Mouse (Mus musculus): Measurements from ENCODE around the gene Hist1h3d. TPM values are rescaled to one million over a fixed set of nuclear protein-coding genes. Genes with fewer than 3 reads are reported as not detected.

Gene Hist1h3d
- 161 and 207 TPM in 2 replicates for polyA plus RNA-seq (2012; rRNA removed)

GRCm38 (mm10) chr13:23575271-23575851 is at the start of gene Hist1h3d:
Hist1h3d (plus strand) TSS chr13:23575763.
- under 1% methylated on average over 18 of the region's 18 CpGs for WGBS
- peaks cover 3% of the 10 kb centered on the region for H3K4me1 ChIP-seq (replicated peaks; ENCODE audit: control insufficient read depth, insufficient read depth, low read length)
- TF ChIP-seq CTCF (IDR thresholded peaks at IDR 0.05; ENCODE audit: borderline replicate concordance, control insufficient read depth, extremely low read depth, insufficient read depth, low read length, poor library complexity) (no peak), POLR2A (IDR thresholded peaks at IDR 0.05; ENCODE audit: control insufficient read depth, extremely low read depth, insufficient read depth, low read length, poor library complexity) (no peak)

GRCm38 (mm10) chr13:23525901-23526300 is 49.7 kb upstream of the Hist1h3d start:
- Histone ChIP-seq H3K27me3 (ENCODE audit: control insufficient read depth, insufficient read depth, low read length) (no peaks in the 10 kb centered on the region), H3K4me3 (ENCODE audit: control insufficient read depth, insufficient read depth, low read length) (no peak overlapping the region), H3K36me3 (ENCODE audit: control insufficient read depth, insufficient read depth, low read length) (no peaks in the 10 kb centered on the region), H3K27ac (ENCODE audit: control insufficient read depth, insufficient read depth, low read length) (no peak overlapping the region), H3K4me1 (replicated peaks; ENCODE audit: control insufficient read depth, insufficient read depth, low read length) (peaks cover 2% of the 10 kb centered on the region)
- no peak for TF ChIP-seq CTCF (IDR thresholded peaks at IDR 0.05; ENCODE audit: borderline replicate concordance, control insufficient read depth, extremely low read depth, insufficient read depth, low read length, poor library complexity)
- 14% methylated on average over 10 of the region's 10 CpGs for WGBS
- DNase-seq = no peak

More at GRCm38 (mm10) chr13:23575271-23575851, at the start of gene Hist1h3d:
- Histone ChIP-seq H3K27me3 (ENCODE audit: control insufficient read depth, insufficient read depth, low read length) (no peaks in the 10 kb centered on the region), H3K27ac (ENCODE audit: control insufficient read depth, insufficient read depth, low read length) (peak within 1 kb of the TSS; percentile 94), H3K4me3 (ENCODE audit: control insufficient read depth, insufficient read depth, low read length) (peak within 1 kb of the TSS; percentile 47), H3K36me3 (ENCODE audit: control insufficient read depth, insufficient read depth, low read length) (no peaks in the 10 kb centered on the region)
- no peak for DNase-seq

- Histone ChIP-seq H3K36me3 (ENCODE audit: control insufficient read depth, insufficient read depth, low read length) (no peaks in the 10 kb centered on the region), H3K27ac (ENCODE audit: control insufficient read depth, insufficient read depth, low read length) (no peak overlapping the region), H3K4me3 (ENCODE audit: control insufficient read depth, insufficient read depth, low read length) (no peak overlapping the region), H3K4me1 (replicated peaks; ENCODE audit: control insufficient read depth, insufficient read depth, low read length) (peaks cover 2% of the 10 kb centered on the region), H3K27me3 (ENCODE audit: control insufficient read depth, insufficient read depth, low read length) (no peaks in the 10 kb centered on the region)
- TF ChIP-seq CTCF (IDR thresholded peaks at IDR 0.05; ENCODE audit: borderline replicate concordance, control insufficient read depth, extremely low read depth, insufficient read depth, low read length, poor library complexity) (no peak), POLR2A (IDR thresholded peaks at IDR 0.05; ENCODE audit: control insufficient read depth, extremely low read depth, insufficient read depth, low read length, poor library complexity) (no peak)
- 1% methylated on average over 17 of the region's 17 CpGs for WGBS
- DNase-seq = peak; percentile 86
Measured at GRCm38 (mm10) chr13:23526312-23526711, 49.3 kb upstream of the Hist1h3d start.

- 97% methylated on average over 5 of the region's 5 CpGs for WGBS
- Histone ChIP-seq H3K4me3 (ENCODE audit: control insufficient read depth, insufficient read depth, low read length) (no peak overlapping the region), H3K4me1 (replicated peaks; ENCODE audit: control insufficient read depth, insufficient read depth, low read length) (peaks cover 6% of the 10 kb centered on the region), H3K27me3 (ENCODE audit: control insufficient read depth, insufficient read depth, low read length) (no peaks in the 10 kb centered on the region), H3K36me3 (ENCODE audit: control insufficient read depth, insufficient read depth, low read length) (no peaks in the 10 kb centered on the region), H3K27ac (ENCODE audit: control insufficient read depth, insufficient read depth, low read length) (no peak overlapping the region)
- TF ChIP-seq POLR2A (IDR thresholded peaks at IDR 0.05; ENCODE audit: control insufficient read depth, extremely low read depth, insufficient read depth, low read length, poor library complexity) = no peak
- TF ChIP-seq CTCF (IDR thresholded peaks at IDR 0.05; ENCODE audit: borderline replicate concordance, control insufficient read depth, extremely low read depth, insufficient read depth, low read length, poor library complexity) = no peak
- no peak for DNase-seq
Measured at GRCm38 (mm10) chr13:23529005-23529404, 46.6 kb upstream of the Hist1h3d start.

- TF ChIP-seq POLR2A (IDR thresholded peaks at IDR 0.05; ENCODE audit: control insufficient read depth, extremely low read depth, insufficient read depth, low read length, poor library complexity) (no peak), CTCF (IDR thresholded peaks at IDR 0.05; ENCODE audit: borderline replicate concordance, control insufficient read depth, extremely low read depth, insufficient read depth, low read length, poor library complexity) (no peak)
- no peak overlapping the region; the same call in 1 of the 2 replicates for H3K27ac ChIP-seq (ENCODE audit: control insufficient read depth, insufficient read depth, low read length)
- DNase-seq = no peak
- no peaks in the 10 kb centered on the region for H3K27me3 ChIP-seq (ENCODE audit: control insufficient read depth, insufficient read depth, low read length)
- H3K4me3 ChIP-seq (ENCODE audit: control insufficient read depth, insufficient read depth, low read length) = no peak overlapping the region
- WGBS = 30% methylated on average over 2 of the region's 2 CpGs
- peaks cover 6% of the 10 kb centered on the region for H3K4me1 ChIP-seq (replicated peaks; ENCODE audit: control insufficient read depth, insufficient read depth, low read length)
- H3K36me3 ChIP-seq (ENCODE audit: control insufficient read depth, insufficient read depth, low read length) = no peaks in the 10 kb centered on the region
Measured at GRCm38 (mm10) chr13:23529480-23530165, 45.9 kb upstream of the Hist1h3d start.

- Histone ChIP-seq H3K4me1 (replicated peaks; ENCODE audit: control insufficient read depth, insufficient read depth, low read length) (peaks cover 6% of the 10 kb centered on the region), H3K4me3 (ENCODE audit: control insufficient read depth, insufficient read depth, low read length) (peak overlapping the region; percentile 42), H3K36me3 (ENCODE audit: control insufficient read depth, insufficient read depth, low read length) (no peaks in the 10 kb centered on the region), H3K27me3 (ENCODE audit: control insufficient read depth, insufficient read depth, low read length) (no peaks in the 10 kb centered on the region), H3K27ac (ENCODE audit: control insufficient read depth, insufficient read depth, low read length) (peak overlapping the region; percentile 83)
- under 1% methylated on average over 20 of the region's 20 CpGs for WGBS
- peak; percentile 75 for DNase-seq
- TF ChIP-seq CTCF (IDR thresholded peaks at IDR 0.05; ENCODE audit: borderline replicate concordance, control insufficient read depth, extremely low read depth, insufficient read depth, low read length, poor library complexity) (no peak), POLR2A (IDR thresholded peaks at IDR 0.05; ENCODE audit: control insufficient read depth, extremely low read depth, insufficient read depth, low read length, poor library complexity) (no peak)
Measured at GRCm38 (mm10) chr13:23530181-23530900, 45.2 kb upstream of the Hist1h3d start.
